Mouse (Mus musculus) heart, postnatal 14 days (tissue): ENCODE measurements around the gene Syt7. TPM values are rescaled to one million over a fixed set of nuclear protein-coding genes. Genes with fewer than 3 reads are reported as not detected.

Source experiments
- DNase-seq, 2 experiments: peaks; one replicate each; pipeline ENCODE4 v3.0.0; 2021 to 2022
- intact Hi-C: fragments of 180-260 bp; cut with DNase I; formaldehyde crosslinking; loops from one replicate; pipeline ENCODE4 v1.15.1; 2025
- total RNA-seq, 2 experiments: library from RNA; stranded (reverse); gene quantifications; 2 replicates each; pipeline ENCODE4 v1.2.3; 2021

Syt7 gene
- total RNA-seq, 2 experiments from 2014 or later, result 35.0 to 39.4 TPM

DNA sequence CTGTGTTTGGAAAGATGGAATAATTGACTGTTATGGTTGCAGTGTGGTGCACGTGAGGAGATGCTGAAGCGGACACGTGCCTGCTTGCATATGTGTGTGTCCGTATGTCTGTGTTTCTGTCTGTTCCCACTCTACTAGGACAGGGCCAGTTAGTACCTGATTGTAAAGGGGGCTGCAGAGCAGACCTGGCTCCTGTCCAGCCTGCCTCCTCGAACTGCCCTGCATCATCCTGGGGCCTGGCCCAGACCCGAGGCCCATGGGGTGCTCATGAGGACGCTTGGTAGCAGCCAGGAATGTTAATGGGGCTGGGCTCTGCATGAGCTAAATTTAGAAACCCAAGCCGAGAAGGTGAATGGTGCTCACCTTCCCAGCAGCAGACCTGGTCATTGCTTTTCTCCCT lies 28.0 kb downstream of the Syt7 start:
- intact Hi-C loops, result loop anchor here (2.0 kb wide), 1 partner anchor 20 kb away; no protein-coding TSS in a partner anchor
- peak; percentile 47 to 66 for DNase-seq

- intact Hi-C loops, result loop anchor here (2.0 kb wide), 1 partner anchor 21 kb away; no protein-coding TSS in a partner anchor
- peak; percentile 73 to 84 for DNase-seq
Observed at GRCm38 (mm10) chr19:10417436-10417835, 28.5 kb downstream of the Syt7 start.

DNA sequence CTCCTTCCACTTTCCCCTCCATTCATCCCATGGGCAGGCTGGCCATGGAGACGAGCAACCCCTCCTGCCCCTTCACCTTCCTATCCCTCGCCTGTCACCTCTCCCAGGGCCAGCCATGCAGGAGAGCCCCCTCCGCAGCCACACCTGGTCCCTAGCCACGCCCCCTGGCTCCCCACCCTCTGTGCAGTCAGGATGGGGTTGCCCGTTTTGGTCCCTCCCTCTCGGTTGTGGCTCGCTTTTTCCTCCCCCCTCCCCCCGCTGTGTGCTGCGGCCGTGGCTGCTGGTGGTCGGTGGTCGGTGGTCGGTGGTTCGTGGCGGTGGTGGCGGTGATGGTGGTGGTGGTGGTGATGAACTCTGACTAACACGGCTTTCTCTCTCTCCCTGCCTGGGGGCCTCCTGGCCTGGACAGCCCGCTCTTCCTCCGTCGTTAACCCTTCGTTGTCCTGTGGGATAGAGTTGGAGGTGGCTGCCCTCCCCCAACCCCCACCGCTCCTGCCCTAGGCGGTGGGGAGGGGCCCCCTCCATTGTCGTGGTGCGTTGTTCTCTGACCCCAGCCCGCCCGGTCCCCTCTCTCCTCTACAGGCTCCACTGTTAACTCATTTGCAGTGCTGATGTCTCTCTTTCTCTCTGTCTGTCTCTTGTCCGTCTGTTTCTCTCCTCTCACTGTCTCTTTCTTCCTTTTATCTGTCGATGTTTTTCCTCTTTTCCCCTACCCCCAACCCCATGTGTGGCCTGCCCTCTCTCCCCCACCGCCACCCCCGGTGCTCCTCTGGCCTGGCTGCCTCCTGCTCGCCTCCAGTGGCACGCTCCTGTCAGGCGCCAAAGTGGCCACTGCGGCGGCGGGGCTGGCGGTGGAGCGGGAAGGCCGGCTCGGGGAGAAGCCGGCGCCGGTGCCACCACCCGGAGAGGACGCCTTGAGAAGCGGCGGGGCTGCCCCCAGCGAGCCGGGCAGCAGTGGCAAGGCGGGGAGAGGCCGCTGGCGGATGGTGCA lies 33.4 kb downstream of the Syt7 start:
- intact Hi-C loops, result no loop called here
- no peak for DNase-seq

GRCm38 (mm10) chr19:10424751-10425150 lies 35.9 kb downstream of the Syt7 start:
- DNase-seq, result no peak
- intact Hi-C loops, result no loop called here

DNA sequence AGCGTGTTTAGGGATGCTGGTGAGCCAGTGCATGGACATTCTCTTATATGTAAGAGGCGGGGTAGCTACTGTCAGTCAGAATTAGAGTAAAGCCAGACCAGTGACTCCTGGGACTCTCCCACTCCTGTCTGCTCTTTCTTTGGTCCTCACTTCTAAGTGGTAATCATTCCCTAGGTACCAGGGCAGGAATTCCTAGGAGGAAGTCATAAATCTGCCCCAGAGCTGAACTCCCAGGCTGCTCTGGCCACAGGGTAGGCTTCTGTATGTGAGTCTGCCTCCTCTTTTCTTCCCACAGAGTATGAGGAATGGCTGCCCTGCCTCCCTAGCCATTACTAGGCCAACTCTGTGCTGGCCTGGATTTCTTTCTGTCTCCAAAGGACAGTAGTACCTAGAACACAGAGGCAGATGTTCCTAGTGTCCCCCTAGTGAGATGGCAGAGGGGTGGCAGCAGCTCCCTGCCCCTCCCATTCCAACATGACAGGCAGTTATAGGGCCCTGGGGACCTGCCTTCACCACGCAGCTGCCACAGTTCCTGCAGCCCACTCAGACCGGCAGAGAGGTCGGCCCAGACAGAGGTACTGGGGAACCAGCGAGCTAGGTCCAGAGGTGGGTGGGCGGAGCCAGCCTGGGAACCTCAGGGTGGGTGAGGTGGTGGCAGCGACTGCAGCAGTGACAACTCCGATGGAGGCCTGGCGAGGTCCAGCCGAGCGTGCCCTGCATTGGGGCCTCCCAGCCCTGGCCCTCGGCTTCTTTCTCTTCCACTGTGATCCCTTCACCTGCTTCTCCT lies 36.8 kb downstream of the Syt7 start:
- intact Hi-C loops, result no loop called here
- no peak for DNase-seq

GRCm38 (mm10) chr19:10426312-10426711 lies 37.4 kb downstream of the Syt7 start:
- DNase-seq, result no peak
- intact Hi-C loops, result no loop called here

GRCm38 (mm10) chr19:10426793-10427192 lies 37.9 kb downstream of the Syt7 start:
- no peak for DNase-seq
- intact Hi-C loops, result no loop called here

DNA sequence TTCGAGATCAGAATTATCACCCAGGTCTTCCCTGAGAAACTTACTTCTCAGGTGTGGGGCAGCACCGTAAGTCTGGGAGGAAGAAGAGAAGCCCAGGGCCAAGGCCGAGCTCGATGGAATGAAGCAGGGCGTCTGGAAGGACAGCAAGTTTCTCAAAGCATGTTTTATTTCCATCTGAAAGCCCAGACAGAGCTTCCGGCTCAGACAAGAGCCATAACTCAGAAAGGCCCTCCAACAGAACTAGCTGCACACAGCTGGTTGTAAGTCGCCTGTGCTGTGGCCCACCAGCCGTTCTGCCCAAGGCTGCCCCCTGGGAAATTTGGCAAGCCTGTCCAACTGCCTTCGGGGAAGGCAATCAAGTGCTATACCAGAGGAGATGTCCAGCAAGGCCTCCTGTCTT lies 38.5 kb downstream of the Syt7 start:
- intact Hi-C loops, result no loop called here
- DNase-seq, result no peak

- peak in 1 of 2 experiments; percentile 56 for DNase-seq
- intact Hi-C loops, result no loop called here
Observed at GRCm38 (mm10) chr19:10429371-10429770, 40.5 kb downstream of the Syt7 start.

DNA sequence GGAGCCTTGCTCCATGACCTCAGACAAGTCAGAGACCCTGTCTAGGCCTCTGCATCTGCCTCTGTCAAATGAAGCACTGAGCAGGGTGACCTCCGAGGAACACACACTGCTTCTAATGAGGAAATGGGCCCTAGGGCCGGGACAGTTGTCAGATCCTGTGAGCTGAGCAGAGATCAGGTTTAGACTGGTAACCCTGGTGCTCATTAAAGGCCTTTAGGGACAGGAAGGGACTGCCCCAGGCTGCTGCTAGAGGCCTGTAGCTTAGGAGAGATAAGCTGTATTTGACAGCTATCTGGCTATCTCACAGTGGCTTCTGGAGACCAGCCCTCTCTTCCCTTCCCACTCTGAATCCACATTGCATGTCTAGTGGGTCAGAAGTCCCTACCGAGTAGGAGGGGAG lies 42.5 kb downstream of the Syt7 start:
- DNase-seq, result no peak
- intact Hi-C loops, result no loop called here

- no peak for DNase-seq
- intact Hi-C loops, result no loop called here
Observed at GRCm38 (mm10) chr19:10431841-10432240, 43.0 kb downstream of the Syt7 start.

DNA sequence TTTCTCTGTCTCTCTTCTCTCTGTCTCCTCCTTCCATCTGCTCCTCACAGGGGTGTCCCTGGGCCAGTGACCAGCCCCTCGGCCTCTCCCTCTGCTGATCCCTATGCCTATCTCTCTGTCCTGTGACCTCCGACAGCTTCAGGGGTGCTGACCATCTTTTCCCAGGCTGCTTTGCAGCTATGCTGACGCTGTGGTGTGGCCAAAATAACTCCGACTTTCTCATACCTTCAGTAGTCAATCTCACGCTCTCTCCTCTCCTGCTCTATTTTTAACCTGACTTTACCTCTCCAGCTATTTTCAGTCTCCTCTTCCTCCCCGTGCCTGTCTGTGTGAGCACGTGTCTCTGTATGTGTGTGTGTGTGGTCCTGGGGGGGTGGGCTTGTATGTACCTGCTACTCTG lies 44.3 kb downstream of the Syt7 start:
- DNase-seq, result no peak
- intact Hi-C loops, result no loop called here

DNA sequence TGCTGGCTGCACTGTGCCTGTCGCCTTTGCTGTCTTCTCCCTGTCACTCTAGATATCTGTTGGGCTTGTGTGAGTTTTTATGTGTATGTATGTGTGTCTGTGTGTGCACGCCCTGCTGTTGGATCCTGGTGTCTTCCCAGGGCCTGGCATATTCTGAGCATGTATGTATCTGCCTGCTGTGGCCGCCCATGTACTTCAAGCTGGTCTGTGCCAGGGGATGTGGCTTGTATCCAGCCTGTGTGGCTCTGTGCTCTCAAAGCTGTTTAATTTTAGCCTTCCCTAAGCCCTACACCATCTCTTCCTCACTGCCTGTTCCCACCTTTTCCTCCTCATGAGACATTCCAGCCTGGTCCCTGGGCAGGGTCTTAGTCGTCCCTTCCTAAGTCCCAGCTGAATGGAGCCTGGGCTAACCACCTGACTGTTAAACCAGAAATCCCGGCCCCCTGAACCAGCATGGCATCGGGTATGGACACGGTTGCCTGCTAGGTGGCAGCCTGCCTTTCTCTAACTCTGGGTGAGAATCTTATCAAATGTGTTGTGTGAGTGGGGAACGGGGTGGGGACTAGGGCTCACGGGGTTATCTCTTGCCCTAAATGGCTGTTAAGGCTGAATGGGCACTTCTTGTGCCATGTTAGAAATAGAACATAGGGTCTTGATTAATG lies 45.1 kb downstream of the Syt7 start:
- intact Hi-C loops, result loop anchor here (2.0 kb wide), 1 partner anchor 101 kb away; no protein-coding TSS in a partner anchor
- DNase-seq, result peak; percentile 52 to 56

- no peak for DNase-seq
- intact Hi-C loops, result loop anchor here (2.0 to 5.0 kb wide), 2 partner anchors 102 to 178 kb away; no protein-coding TSS in a partner anchor
Observed at GRCm38 (mm10) chr19:10434927-10435326, 46.0 kb downstream of the Syt7 start.

- DNase-seq, result peak; percentile 62 to 74
- intact Hi-C loops, result loop anchor here (1.0 to 5.0 kb wide), 3 partner anchors 46 to 179 kb away; no protein-coding TSS in a partner anchor
Observed at GRCm38 (mm10) chr19:10435908-10436307, 47.0 kb downstream of the Syt7 start.

DNA sequence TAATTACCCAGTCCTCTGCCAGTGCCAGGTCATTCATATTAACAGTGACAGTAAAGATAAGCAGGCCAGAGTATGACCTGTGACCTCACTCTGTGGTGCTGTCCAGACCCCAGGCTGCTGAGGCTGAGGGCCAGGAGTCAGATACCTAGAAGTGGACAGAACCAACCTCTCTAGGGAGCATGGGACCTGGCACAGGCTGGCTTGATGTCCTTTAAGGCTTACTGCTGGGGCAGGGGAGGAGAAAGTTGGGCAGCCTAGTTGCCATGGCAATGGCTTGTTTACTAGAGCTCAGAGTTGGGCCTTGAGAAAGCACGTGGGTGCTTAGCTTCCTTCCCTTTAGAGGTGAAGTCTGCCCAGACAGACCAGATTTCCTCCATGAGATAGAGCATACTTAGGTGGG lies 47.8 kb downstream of the Syt7 start:
- intact Hi-C loops, result loop anchor here (1.0 to 5.0 kb wide), 2 partner anchors 46 to 179 kb away; no protein-coding TSS in a partner anchor
- no peak for DNase-seq

- no peak for DNase-seq
- intact Hi-C loops, result loop anchor here (5.0 kb wide), 1 partner anchor 180 kb away; no protein-coding TSS in a partner anchor
Observed at GRCm38 (mm10) chr19:10437521-10437920, 48.6 kb downstream of the Syt7 start.

GRCm38 (mm10) chr19:10444685-10445369 lies 55.9 kb downstream of the Syt7 start:
- intact Hi-C loops, result no loop called here
- no peak for DNase-seq

DNA sequence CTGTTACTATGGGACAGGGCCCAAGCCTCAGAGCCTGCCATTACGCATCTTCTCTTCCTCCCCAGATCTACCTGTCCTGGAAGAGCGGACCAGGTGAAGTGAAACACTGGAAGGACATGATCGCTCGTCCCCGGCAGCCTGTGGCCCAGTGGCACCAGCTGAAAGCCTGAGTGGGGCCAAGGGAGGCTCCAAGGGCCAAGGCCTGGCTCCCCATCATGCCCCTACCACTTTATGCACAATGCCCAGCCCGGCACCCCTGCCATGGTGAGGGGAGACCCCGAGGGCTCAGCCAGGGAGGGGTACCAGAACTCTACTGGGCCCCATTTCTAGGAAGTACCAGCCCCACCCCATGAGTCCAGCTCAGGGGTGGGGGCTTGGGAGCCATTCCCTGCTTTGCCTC lies 59.4 kb downstream of the Syt7 start:
- intact Hi-C loops, result no loop called here
- no peak for DNase-seq

GRCm38 (mm10) chr19:10449190-10449589 lies 60.3 kb downstream of the Syt7 start:
- no peak for DNase-seq
- intact Hi-C loops, result loop anchor here (1.0 kb wide), 1 partner anchor 37 kb away; no protein-coding TSS in a partner anchor
